Mouse (Mus musculus) layer of hippocampus, postnatal 14 days (tissue): ENCODE results near the gene Efcc1. TPM values are rescaled to one million over a fixed set of nuclear protein-coding genes. Genes with fewer than 3 reads are reported as not detected.
"Not testable (repeated sequence)": the region's sequence is repeated elsewhere in the genome, so short reads cannot be mapped to it uniquely, and the experiment has no call there.

Experiments used
- DNase-seq, 2 experiments: peaks; one replicate each; pipeline ENCODE4 v3.0.0; 2021 to 2022; ENCODE audit warnings: low spot score in 2 of 2, mixed read lengths in 1 of 2
- total RNA-seq, 2 experiments: library from RNA; stranded (reverse); gene quantifications; 2 replicates each; pipeline ENCODE4 v1.2.3; 2021

Gene Efcc1
- total RNA-seq, 2 experiments from 2014 or later, result 4.1 to 5.0 TPM

DNA sequence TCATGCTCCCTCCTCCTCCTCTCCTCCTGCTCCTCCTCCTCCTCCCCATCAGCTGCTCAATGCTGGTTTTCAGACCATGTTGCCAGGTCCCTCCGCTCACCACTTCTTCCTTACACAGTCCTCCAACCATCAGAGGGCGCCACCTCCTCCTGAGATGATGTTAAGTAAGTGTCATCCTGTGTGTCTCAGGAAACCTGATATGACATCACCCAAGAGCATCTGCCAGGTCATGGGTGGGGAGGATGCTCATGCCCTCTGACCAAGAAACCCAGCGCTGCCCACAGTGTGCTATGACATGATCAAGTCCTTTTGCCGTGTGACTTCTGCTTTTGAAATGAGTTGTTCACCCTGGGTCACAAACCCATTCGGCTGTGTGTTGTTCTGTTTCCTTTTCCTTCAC, 12.1 kb downstream of the Efcc1 start:
- peak in 1 of 2 experiments; percentile 26 for DNase-seq

DNA sequence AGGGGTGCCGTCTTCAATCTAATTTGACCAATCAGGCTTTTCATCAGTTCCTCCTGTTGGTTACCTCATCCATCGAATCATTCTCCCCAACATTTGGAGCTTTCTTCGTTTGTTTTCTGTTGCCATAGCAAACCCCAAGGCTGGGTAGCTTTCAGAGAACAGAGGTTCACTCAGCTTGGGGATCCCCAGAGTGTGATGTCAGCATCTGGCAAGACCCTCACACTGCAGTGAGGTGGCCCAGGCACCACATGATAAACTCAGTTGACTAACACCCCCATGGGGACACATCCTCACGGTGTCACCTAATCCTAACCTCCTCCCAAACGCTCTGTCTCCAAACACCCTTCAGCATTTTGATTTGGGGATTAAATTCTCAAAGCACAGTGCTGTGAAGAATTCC, 12.6 kb downstream of the Efcc1 start:
- no peak for DNase-seq

DNA sequence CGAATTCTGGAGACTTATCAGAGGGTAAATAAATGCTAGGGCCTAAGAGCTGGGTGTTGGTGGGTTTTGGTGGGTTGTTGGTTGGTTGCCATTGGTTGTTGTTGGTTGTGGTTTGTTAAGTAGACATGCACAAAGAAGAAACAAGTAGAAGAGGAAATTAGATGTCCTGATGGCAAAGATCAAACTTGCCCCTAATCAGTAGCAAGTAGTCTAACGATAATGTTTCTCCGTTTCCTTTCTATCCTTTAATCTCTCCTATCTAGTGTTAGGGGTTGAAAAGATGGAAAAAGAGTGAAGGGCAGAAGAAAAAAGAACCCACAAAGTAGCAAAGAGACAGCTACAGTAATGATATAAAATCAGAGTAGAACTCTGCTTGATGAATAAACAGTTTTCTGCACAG, 14.0 kb downstream of the Efcc1 start:
- no peak for DNase-seq

DNA sequence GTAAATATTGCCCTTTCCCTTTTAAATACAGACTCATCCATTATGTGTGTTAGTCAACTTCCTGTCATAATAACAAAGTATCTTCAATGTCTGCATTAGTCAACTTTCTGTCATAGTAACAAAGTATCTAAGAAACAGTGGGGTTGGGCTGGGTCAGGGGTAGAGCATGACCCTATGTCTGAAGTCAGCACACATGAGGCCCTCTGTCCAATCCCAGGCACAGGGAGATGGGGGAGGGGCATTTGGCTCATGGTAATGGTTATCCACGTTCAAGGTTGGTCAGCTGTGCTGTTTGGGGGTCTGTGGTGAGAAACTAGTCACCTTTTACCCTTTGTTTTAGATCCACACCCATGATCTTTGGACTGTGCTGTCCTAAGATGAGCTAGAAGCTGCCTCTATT, 14.6 kb downstream of the Efcc1 start:
- DNase-seq, result no peak

DNA sequence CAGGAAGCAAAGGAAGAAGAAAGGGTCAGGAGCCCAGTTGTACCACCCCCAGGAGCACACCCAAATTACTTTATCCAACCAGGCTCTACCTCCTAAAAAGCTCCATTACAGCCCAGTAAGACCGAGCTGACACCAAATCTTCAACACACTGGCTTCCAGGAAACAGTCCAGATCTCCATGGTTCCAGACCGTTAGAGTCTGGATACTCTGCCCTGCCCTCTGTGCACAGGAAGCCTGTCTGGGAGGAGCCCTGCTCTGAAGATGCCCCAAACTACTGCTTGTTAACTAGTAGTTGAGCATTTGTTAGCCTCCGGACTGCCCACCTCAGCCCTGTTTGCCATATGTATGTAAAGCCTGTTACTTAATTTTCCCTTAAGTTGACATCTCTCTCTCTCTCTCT, 15.4 kb downstream of the Efcc1 start:
- no peak for DNase-seq

DNA sequence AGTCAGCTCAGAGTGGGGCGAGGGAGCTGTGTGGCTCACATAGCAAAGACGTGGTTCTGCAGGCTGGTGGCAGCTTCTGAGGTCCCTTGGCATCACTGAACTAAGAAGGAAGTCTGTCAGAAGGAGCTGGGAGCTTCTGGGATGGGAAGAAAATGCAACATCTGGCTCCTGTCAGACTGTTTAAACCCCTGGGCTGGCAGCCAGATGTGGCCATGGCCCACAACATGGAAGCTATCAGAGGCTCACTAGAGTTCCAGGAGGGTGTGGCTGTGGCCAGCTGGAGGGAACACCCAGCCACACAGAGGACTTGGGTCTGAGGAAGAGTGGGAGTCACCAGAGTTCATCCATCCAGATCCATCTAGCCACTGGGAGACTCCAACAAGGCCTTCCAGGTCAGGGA, 16.2 kb downstream of the Efcc1 start:
- no peak for DNase-seq

DNA sequence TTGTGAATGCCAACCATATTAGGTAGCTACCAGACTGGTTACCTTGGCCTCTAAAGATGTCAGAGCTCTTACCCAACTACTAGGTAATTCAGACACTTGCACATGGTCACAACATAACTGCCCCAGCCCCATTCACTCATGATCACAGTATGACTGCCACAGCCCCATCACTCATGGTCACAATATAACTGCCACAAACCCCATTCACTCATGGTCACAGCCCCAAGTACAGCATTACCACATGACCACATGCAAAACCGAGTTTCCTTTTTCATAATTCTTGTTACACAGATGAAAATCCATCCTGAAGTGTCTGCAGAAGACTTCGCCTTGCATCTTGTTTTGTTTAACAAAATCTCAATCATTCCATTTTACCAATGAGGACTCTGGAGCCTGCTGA, 17.4 kb downstream of the Efcc1 start:
- no peak for DNase-seq

DNA sequence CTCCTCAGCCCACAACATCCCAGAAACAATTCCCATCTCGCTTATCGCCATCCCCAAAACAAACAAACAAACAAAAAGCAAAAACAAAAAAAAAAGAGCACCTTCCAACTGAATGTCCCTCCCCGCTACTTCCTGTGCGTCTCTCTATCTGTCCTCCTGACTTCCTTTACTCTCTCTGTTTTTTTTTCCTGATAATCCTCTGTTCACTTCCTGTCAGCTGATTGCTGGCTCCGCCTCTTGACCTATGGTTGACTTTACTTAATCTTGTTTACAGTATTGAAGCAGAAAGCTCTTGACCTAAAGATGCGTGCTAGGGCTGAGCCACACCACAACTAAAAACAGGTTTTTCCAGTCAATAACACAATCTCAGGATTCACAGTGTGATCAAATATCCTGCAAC, 17.9 kb downstream of the Efcc1 start:
- DNase-seq, result no peak

DNA sequence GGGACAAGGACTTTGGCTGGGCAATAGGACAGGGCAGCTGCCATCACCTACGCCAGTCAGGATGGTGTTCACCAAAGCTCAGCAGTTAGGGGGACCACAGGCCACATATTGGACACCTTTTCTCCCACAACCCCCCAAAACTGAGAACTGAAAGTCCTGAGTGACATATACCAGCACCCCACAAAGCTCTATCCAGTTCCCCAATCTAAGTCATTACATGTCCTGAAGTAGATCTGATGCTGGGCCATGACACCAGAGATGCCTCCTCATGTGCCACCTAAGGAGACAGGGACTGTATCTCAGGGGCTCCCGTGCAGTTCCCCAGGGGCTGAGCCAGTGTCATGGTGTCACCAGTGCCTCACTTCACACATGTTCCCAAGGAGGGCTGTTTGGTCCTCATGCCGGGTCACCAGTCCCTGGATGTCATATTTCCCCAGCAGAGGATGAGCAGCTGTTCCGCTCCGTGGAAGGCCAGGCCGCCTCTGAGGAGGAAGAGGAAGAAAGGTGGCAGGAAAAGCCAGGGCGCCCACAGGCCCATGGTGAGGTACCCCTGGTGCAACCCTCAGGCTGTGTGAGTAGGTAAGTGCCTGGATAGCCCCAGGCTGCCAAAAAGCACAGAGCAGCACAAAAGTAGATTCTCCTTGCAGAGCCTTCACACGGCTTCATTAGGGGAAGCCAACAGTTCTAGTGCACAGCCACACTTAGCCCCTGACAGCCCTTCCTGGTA, 19.7 kb downstream of the Efcc1 start:
- DNase-seq, result no peak

DNA sequence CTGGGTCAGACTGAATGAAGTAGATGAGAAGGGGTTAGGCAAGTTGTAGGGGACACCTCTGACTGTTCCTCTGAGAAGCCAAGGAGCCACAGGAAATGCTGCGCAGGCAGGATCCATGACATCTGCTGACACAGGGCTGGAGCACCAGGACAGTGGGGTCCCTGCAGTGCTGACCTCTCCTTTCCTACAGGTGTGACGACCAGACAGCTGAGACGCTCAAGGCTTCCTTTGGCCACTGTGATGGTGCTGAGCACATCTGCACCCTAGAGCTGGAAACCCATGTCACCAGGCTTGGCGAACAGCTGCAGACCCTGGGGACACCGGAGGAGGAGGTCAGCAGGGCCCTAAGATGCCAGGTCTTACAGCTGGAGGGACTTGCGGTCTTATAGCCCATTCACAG, 20.9 kb downstream of the Efcc1 start:
- DNase-seq, result no peak

DNA sequence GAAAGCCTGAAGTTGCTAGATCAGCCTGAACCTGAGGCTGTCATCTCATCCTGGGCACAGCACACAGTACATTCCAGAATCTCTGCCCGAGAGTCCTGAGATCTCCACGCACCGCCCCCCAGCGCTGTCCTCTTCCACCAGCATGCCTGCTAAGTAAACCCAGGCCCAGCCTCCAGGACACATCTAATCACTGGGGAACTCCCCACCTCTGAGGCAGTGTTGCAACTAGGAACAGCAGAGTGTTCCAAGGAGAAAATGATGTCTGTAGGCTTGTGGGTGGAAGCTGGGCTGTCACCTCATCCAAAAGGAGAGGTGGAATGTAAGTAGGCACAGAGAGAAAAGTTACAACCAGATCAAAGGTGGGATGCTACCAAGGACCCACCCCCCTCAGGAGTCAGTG, 24.5 kb downstream of the Efcc1 start:
- DNase-seq, result no peak

DNA sequence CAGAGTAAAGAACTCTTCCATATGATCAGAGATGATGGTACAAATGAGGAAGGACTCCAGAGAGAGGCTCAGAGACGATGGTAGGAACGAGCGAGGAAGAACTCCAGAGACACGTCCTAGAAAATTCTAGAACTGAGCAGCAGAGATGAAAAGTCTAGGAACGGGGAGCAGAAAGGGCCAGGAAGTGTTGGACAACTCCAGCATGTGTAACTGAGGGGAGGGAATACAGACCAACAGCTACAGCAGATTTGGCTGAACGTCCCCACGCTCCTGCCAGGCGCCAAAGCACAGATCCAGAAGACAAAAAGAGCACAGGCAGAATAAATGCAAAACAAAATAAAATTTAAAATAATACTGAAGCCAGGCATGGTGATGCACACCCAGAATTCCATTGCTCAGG, 26.2 kb downstream of the Efcc1 start:
- DNase-seq, result no peak

DNA sequence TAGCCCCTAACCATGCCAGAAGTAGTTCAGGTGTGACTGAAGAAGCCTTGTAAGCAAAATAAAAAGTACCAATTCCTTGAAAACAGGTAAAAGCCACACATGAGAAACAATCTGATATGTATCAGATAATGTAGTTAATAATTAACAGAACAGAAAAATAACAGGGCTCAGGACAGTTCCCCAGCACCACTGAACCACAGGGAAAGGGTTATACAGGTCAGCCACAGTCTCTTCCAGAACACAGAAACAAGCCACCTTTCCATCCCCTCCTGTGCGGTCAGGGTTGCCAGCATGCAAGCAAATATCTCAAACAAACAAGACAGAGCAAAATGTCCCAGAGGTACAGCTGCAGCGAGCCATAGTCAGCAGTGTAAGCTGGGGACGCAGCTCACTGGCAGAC, 28.7 kb downstream of the Efcc1 start:
- no peak for DNase-seq

DNA sequence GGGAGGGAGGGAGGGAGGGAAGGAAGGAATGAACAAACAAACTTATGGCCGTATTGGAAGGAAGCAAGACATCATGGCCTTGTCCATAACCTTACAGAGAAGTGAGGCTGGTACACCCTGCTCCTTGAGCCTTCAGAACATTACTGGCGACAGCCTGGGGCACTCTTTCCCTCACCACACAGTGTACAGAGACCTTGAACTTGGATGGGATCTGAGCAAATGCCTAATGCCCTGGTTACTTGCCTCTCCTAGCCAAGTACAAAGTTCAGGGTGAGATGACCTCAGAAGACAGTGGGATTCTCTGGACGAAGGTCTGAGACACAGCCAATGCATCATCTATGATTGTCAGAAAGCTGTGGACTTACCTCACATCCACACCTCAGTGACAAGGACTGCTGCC, 29.2 kb downstream of the Efcc1 start:
- DNase-seq, result no peak

DNA sequence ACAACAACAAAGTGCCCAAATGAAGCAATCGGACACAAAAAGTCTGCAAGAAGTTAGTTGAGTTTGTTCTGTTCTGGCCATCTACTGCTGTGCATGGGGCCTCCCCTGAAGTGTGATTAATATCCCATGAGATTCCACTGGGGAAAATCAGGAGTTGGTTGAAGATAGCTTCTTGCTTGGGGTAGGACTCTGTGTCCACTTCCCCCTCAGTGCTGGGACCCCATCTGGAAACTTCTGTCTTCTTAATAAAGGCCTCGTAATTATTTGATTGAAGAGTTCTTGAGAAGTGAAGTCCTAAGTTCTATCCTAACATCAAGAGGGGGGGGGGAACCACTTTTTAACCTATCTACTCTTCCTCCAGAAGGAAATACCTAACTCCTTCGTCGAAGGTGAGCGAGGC, 31.5 kb downstream of the Efcc1 start:
- no peak for DNase-seq

DNA sequence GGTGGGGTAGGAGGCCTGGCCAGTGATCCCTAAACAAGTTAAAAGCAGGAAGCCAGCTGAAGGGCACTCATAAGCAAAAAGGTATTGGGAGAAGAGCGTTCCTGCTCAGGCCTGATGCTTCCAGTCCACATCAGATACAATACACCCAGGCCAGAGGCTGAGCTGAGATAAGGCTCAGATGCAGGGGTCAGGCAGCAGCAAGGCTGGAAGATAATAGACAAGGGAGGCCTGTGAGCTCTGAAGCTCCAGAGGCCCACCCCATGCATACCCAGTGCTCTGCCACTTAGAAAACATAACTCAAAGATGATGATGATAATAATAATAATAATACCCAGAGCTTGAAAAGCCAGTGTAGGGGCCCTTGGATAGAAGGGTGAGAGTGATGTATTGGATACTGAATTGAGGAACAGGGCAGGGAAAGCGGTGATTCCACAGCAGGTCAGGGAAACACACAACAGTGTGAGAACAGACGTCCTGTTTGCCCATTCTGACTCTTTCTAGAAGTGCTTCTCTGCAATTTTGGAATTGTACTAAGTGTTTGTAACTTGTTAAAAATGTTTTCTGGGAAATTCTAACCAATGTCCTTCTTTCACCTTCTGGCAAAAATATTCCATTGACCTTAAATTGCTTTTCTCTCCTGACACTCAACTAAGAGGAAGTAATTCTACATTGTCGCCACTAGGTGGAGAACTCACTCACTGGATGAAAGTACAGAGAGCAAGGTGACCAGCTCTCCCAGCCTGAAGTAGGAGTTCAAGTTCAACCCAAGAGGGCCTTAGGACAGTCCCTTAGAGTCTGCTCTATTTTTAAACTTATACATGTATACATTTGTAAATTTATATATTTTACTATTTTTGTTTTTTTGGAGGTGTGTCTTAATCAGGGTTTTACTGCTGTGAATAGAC, 33.0 kb downstream of the Efcc1 start:
- DNase-seq, result peak in 1 of 2 experiments; percentile 24

DNA sequence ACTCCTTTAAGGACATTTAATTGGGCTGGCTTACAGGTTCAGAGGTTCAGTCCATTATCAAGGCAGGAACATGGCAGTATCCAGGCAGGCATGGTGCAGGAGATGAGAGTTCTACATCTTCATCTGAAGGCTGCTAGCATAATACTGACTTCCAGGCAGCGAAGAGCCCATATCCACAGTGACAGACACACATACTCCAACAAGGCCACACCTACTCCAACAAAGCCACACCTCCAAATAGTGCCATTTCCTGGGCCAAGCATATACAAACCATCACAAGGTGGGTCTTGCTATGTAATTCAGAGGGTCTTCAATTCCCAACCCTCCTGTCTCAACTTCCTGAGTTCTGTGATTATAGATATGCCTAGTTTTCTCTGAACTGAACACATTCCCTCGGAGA, 33.6 kb downstream of the Efcc1 start:
- DNase-seq, result not testable (repeated sequence)

DNA sequence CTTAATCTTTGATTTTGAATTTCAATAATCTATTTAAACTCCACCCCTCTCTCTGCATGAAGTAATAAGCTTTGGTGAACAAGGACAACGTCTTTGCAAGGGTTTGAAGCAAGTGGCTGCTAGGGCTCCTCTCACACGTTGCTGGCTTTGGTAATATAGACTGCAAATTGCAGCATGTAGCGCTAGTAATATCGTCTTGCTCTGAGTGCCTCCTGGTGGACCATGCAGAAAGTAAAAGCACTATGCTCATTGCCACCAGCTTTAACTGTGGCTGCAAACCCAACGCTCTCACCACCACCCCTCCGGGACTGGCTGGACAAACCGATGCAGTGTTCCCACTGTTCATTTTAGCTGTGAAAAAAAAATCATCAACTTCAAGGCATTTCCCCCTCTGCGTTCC, 40.0 kb downstream of the Efcc1 start:
- DNase-seq, result no peak

DNA sequence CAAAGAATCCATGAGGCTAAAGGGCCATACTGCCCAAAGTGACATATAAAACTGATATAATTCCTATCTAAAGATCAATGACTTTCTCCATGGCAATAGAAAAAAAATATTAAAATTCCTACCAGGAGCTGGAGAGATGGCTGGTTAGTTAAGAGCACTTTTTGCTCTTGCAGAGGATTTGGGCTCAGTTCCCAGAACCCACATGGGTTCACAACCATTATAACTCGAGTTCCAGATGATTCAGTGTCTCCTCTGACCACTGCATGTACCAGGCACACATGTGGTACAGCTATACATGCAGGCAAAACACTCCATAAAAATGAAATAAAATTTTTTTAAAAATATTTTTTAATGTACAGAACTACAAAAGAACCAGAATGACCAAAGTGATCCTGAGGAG, 43.8 kb downstream of the Efcc1 start:
- DNase-seq, result no peak

DNA sequence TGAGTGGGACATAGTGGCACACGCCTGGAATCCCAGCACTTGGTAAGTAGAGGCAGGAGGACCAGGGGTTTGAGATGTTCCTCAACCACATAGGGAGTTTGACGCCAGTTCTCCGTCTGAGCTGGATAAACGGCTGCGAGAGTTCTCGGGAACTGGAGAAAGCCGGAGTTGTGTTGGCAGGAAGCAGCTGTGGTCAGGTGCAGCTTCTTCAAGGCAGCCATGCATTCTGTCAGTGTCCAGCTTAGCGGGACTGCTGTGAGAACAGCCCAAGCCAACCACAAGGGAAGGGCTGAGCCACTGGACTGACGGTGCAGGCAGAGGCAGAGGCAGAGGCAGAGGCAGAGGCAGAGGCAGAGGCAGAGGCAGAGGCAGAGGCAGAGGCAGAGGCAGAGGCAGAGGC, 44.2 kb downstream of the Efcc1 start:
- DNase-seq, result no peak

DNA sequence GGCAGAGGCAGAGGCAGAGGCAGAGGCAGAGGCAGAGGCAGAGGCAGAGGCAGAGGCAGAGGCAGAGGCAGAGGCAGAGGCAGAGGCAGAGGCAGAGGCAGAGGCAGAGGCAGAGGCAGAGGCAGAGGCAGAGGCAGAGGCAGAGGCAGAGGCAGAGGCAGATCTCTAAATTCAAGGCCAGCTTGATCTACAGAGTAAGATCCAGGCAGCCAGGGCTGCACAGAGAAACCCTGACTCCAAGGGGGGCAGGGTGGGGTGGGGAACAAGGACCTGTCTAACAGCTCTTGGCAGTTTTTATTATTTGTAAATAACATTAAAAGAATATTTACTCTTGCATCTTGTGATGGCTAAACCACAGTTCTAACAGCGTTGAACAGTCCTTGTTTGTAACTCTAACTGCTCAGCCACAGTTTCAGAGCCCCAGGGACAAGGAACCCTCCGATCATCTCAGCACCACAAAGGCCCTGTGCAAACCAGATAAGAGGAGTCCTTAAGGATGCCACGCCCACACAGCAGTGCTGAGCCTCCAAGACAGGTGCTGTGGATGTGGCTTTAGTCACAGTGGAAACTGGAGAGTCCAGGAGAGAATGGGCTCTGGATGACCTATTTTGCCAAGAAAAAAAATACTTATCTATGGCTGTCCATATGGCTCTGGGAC, 45.0 kb downstream of the Efcc1 start:
- no peak for DNase-seq

DNA sequence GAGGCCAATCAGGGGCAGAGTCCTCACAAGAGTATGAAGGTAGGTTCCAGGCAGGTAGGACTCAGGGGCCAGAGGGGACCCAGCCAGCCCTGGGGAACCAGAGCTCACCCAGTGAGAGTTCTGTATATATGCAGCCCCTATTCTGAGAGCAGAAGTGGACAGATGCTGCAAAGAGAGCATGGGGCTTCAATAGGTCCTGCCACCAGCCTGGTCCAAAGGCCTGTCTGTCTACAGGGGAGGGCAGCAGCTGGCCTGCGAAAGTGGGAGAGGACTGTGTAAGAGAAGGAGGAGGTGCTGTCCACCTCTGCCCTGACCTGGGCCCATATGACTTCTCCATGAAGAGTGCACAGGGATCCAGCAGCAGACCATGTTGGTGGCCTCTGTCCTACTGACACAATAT, 46.0 kb downstream of the Efcc1 start:
- DNase-seq, result no peak
